Mouse (Mus musculus): ENCODE measurements around the gene Me3. TPM values are rescaled to one million over a fixed set of nuclear protein-coding genes. Genes with fewer than 3 reads are reported as not detected.

Me3 gene
- polyA plus RNA-seq, 1 experiment from 2014 or later = 2.5 TPM

DNA sequence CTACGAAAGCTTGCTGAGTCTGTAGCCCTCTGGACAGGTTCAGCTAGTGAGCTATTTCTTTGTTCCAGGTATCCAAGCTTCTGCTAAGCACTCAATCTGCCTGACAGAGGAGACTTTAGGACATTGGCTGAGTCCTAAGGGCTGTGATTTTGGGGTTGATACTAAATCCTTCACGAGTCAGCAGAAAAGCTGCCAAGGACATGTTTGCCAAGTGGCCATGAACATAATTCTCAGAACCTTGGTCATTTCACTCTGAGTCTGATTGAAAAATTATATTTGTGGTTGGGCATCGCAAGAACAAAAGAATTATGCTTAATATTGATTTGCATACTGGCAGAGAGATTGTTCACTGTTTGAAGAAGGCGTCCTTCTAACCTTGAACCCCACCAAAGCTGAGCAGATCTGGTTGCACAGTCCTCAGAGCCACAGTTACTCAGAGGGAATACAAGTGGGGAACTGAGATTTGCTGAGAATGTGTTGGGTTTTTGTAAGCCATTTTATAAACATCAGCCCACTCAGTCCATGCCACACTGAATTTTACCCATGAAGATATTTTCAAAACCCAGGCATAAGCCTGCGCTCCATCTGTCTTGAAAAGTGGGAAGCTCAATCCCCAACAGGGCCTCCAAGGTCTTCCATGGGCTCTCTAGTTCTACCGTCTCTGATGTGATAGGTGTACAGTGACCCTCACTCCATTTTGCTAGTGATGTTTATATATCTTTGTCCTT, 39.1 kb downstream of the Me3 start:
- no peak overlapping the region for H3K4me2 ChIP-seq
- H3K27ac ChIP-seq = no peak overlapping the region
- H3K9ac ChIP-seq = no peak overlapping the region
- H3K27me3 ChIP-seq (replicated peaks) = no peaks in the 10 kb centered on the region
- H3K36me3 ChIP-seq = no peaks in the 10 kb centered on the region
- no peaks in the 10 kb centered on the region for H3K9me3 ChIP-seq
- no peaks in the 10 kb centered on the region for H3K4me1 ChIP-seq
- H3K4me3 ChIP-seq (replicated peaks) = no peak overlapping the region
- ATAC-seq (ENCODE audit: insufficient read depth, low FRiP score, low read depth) = no peak
- 84% methylated on average over 6 of the region's 6 CpGs for WGBS

DNA sequence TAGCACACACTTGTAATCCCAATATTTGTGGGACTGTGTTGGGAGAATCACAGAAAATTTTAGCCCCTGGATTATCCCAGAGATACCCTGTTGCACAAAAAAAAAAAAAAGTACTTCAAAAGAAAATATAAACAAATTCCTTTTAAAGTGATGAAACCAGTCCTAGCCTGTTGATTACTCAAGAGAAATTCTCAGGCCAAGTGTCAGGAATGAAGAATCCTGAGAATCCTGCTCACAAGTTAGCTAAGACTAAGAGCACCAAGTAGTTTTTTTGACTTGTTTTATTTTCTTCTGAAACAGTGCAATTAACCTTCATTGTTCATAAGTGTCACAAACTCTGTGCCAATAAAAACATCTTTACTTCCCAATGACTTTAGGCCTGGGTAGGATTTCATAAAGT, 44.0 kb downstream of the Me3 start:
- H3K27me3 ChIP-seq (replicated peaks) = no peaks in the 10 kb centered on the region
- H3K36me3 ChIP-seq = no peaks in the 10 kb centered on the region
- H3K27ac ChIP-seq = no peak overlapping the region
- no peak for ATAC-seq (ENCODE audit: insufficient read depth, low FRiP score, low read depth)
- H3K9ac ChIP-seq = no peak overlapping the region
- H3K4me3 ChIP-seq (replicated peaks) = no peak overlapping the region
- no peaks in the 10 kb centered on the region for H3K4me1 ChIP-seq
- H3K4me2 ChIP-seq = no peak overlapping the region
- H3K9me3 ChIP-seq = no peaks in the 10 kb centered on the region

DNA sequence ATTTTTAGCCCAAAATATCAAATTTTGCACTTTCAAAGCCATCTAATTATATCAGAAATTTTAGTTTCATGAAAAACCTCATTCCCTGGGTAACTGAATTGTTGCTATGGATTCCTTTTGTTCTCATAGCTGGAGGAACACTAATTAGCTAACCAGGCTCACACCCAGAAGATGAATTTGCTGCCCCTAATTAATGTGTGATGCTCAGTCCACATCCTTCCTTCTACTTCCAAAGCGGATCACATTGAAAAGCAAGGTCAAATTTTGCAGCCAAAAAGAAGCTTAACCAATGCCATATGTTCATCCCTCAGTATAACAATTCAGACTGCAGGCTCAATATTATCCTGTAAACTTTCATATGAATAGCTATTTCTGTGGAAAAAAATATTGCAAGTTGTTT, 45.7 kb downstream of the Me3 start:
- Histone ChIP-seq H3K4me2 (no peak overlapping the region), H3K36me3 (no peaks in the 10 kb centered on the region), H3K9me3 (no peaks in the 10 kb centered on the region), H3K4me3 (replicated peaks) (no peak overlapping the region), H3K27ac (no peak overlapping the region), H3K9ac (no peak overlapping the region), H3K27me3 (replicated peaks) (no peaks in the 10 kb centered on the region), H3K4me1 (no peaks in the 10 kb centered on the region)
- ATAC-seq (ENCODE audit: insufficient read depth, low FRiP score, low read depth) = no peak
- 64% methylated on average over 1 of the region's 1 CpGs for WGBS

DNA sequence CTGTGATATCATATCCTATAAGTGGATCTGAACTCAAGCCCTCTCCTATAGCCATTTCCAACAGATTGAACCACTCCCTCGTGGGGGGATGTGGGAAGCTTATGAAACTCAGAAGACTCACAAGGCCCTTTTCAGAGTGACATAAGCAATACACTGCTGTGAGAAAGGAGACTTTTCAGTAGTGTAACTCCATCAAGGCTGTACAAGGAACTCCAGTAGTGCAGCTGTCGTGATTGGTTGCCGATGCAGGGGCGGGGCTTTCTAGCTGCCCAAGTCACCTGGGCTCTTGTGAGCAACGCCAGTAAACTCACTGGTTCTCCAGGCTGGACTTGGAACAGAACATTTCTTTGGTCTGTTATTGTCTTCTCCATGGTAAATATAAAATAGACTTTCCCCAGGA, 46.5 kb downstream of the Me3 start:
- Histone ChIP-seq H3K9me3 (no peaks in the 10 kb centered on the region), H3K36me3 (no peaks in the 10 kb centered on the region), H3K27ac (no peak overlapping the region), H3K27me3 (replicated peaks) (no peaks in the 10 kb centered on the region), H3K4me3 (replicated peaks) (no peak overlapping the region), H3K4me2 (no peak overlapping the region), H3K9ac (no peak overlapping the region), H3K4me1 (no peaks in the 10 kb centered on the region)
- ATAC-seq (ENCODE audit: insufficient read depth, low FRiP score, low read depth) = no peak
- 88% methylated on average over 5 of the region's 5 CpGs for WGBS

DNA sequence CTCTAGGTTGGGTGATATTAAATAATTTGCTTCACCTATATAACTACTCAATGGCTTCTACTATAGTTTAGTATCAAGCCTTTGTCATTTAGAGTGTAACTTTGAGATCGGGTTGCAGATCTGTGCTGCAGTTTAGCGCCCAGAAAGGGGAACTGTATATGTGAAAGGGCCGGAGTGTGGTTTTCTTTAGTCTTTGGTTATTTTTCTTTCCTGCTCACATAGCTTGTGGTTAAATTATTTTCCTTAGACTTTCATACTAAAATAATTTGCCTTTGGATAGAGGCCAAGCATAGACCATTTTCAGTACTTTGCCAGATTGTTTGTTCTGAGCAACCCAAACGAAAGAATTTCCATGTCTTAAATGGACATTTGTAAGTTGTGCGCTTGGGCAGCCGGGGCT, 46.9 kb downstream of the Me3 start:
- Histone ChIP-seq H3K4me2 (no peak overlapping the region), H3K27me3 (replicated peaks) (no peaks in the 10 kb centered on the region), H3K4me3 (replicated peaks) (no peak overlapping the region), H3K36me3 (no peaks in the 10 kb centered on the region), H3K27ac (no peak overlapping the region), H3K9me3 (no peaks in the 10 kb centered on the region), H3K9ac (no peak overlapping the region), H3K4me1 (no peaks in the 10 kb centered on the region)
- no peak for ATAC-seq (ENCODE audit: insufficient read depth, low FRiP score, low read depth)
- WGBS = 64% methylated on average over 6 of the region's 6 CpGs

DNA sequence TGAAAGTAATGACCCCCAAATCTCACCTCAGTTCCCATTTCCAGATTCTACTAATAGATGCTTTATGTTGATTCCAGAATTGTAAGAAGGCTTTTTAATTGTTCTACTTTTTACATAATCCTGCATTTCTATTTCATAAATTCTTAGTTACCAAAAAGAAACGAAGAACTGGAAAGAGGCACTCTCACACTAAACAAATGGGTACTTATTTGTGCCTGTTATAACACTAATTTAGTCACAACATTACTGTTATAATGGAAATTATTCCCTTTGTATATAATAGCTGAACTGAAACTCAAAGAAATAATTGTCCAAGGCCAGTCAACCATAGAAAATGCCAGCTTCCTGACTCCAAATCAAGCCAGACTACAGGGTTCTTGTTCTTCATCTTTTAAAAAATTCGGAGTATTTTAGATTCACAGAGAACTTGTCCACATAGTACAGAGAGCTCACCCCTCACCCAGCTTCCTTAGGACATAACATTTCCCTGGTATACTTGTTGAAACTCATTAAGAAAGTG, 47.5 kb downstream of the Me3 start:
- Histone ChIP-seq H3K9ac (no peak overlapping the region), H3K4me1 (no peaks in the 10 kb centered on the region), H3K36me3 (no peaks in the 10 kb centered on the region), H3K4me2 (no peak overlapping the region), H3K4me3 (replicated peaks) (no peak overlapping the region), H3K27ac (no peak overlapping the region), H3K9me3 (no peaks in the 10 kb centered on the region), H3K27me3 (replicated peaks) (no peaks in the 10 kb centered on the region)
- WGBS = 81% methylated on average over 2 of the region's 2 CpGs
- no peak for ATAC-seq (ENCODE audit: insufficient read depth, low FRiP score, low read depth)

- Histone ChIP-seq H3K4me3 (replicated peaks) (no peak overlapping the region), H3K36me3 (no peaks in the 10 kb centered on the region), H3K4me2 (no peak overlapping the region), H3K27me3 (replicated peaks) (no peaks in the 10 kb centered on the region), H3K9ac (no peak overlapping the region), H3K9me3 (no peaks in the 10 kb centered on the region), H3K4me1 (no peaks in the 10 kb centered on the region), H3K27ac (no peak overlapping the region)
- WGBS = 79% methylated on average over 3 of the region's 3 CpGs
- ATAC-seq (ENCODE audit: insufficient read depth, low FRiP score, low read depth) = no peak
Measured at GRCm38 (mm10) chr7:89680891-89681290, 48.7 kb downstream of the Me3 start.

DNA sequence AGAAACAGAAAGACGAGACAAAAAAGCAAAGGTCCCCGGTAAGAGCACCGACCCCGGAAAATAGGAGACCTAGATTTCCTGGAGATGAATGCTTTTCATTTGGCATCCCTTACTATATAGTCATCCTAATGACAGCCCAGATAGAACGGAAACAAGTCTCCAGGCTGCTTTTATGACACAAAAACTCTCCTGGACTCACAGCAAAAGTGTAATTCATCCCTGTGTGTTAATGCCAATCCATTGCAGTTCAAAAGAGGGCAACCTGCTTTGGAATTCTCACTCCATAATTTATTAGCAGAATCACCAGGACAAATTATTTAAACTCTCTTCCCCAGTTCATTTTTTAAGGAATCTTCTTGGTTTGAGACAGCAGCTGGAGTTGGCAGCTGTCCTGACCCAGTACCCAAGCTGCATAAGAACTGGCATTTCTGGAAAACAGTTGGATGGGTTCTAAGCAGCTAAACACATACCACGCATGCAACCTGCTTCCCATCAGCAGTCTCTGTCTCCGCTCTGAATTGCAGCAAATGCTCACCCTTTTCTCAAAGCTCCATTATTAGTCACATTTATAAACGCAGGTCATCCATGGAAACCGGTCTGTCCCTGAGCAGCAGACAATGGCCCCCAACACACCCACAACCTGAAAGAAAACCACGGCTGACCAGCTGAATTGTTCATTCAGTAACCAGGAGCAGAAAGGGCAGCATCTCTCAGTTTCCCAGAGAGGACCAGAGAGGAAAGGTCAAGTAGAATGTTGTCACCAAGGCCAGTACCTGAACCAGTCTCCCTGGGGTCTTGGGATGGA, 49.7 kb downstream of the Me3 start:
- no peaks in the 10 kb centered on the region for H3K36me3 ChIP-seq
- H3K4me1 ChIP-seq = no peaks in the 10 kb centered on the region
- ATAC-seq (ENCODE audit: insufficient read depth, low FRiP score, low read depth) = no peak
- no peak overlapping the region for H3K4me3 ChIP-seq (replicated peaks)
- H3K9ac ChIP-seq = no peak overlapping the region
- no peaks in the 10 kb centered on the region for H3K9me3 ChIP-seq
- H3K27me3 ChIP-seq (replicated peaks) = no peaks in the 10 kb centered on the region
- H3K4me2 ChIP-seq = no peak overlapping the region
- no peak overlapping the region for H3K27ac ChIP-seq
- 79% methylated on average over 10 of the region's 10 CpGs for WGBS

DNA sequence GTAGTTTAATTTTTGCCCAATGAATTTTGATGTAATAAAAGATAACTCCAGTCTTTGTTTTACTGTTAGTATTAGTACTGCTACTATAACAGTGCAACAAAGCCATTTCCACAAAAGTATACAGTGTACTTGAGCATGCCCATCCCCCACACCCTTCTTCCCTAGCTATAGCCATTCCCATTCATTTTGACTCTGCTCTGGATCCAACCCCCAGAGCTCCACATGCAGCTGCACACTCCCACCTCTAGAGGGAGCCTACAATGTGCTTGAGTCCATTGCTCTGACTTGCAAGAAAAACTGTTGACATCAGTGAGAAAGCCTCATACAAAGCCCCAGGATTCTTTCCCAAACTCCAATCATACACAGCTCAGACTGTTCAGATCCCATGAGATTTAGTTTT, 66.0 kb downstream of the Me3 start:
- ATAC-seq (ENCODE audit: insufficient read depth, low FRiP score, low read depth) = no peak
- no peaks in the 10 kb centered on the region for H3K9me3 ChIP-seq

DNA sequence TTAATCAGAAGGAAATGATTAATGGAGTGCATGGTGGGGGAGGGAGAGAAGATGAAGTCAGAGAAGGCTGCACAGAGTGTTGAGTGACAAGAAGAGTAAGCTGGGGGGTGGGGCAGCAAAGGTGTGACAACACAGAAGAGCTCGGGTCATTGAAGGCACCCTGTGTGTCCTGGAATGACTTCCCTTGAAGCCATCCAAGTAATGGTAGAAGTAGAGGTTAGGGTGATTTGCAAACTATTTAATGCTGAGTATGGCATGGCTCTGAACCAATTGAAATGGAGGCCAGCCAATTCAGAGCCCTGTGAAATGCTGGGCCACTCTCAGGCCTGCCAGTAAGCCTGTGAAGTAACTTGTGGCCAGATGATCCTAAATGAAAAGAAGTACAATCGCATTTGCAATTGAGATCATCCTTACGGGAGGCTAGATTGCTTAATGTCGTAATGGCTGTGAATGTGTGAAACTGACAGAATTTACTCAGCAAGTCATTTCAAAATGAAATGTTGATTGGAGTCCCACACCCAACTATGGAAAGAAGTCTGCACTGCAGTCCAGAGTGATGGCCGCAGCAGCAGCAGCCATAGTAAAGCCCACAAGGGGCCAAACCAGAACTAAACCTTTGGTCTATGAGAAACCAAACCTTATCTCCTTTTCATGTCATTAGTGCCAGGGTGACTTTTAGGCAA, 67.6 kb downstream of the Me3 start:
- WGBS = 71% methylated on average over 5 of the region's 5 CpGs
- Histone ChIP-seq H3K9ac (no peak overlapping the region), H3K36me3 (no peaks in the 10 kb centered on the region), H3K27me3 (replicated peaks) (no peaks in the 10 kb centered on the region), H3K4me2 (no peak overlapping the region), H3K27ac (no peak overlapping the region), H3K4me3 (replicated peaks) (no peak overlapping the region), H3K4me1 (no peaks in the 10 kb centered on the region), H3K9me3 (no peaks in the 10 kb centered on the region)
- ATAC-seq (ENCODE audit: insufficient read depth, low FRiP score, low read depth) = no peak

More for the DNA sequence above, 66.0 kb downstream of the Me3 start:
- no peak overlapping the region for H3K9ac ChIP-seq
- H3K4me3 ChIP-seq (replicated peaks) = no peak overlapping the region
- H3K27ac ChIP-seq = no peak overlapping the region
- H3K4me1 ChIP-seq = no peaks in the 10 kb centered on the region
- no peak overlapping the region for H3K4me2 ChIP-seq
- H3K36me3 ChIP-seq = no peaks in the 10 kb centered on the region
- H3K27me3 ChIP-seq (replicated peaks) = no peaks in the 10 kb centered on the region

GRCm38 (mm10) chr7:89700511-89700910, 68.3 kb downstream of the Me3 start:
- Histone ChIP-seq H3K27ac (no peak overlapping the region), H3K9ac (no peak overlapping the region), H3K9me3 (no peaks in the 10 kb centered on the region), H3K4me2 (no peak overlapping the region), H3K4me1 (no peaks in the 10 kb centered on the region), H3K36me3 (no peaks in the 10 kb centered on the region), H3K4me3 (replicated peaks) (no peak overlapping the region), H3K27me3 (replicated peaks) (no peaks in the 10 kb centered on the region)
- 32% methylated on average over 1 of the region's 1 CpGs for WGBS
- ATAC-seq (ENCODE audit: insufficient read depth, low FRiP score, low read depth) = no peak

DNA sequence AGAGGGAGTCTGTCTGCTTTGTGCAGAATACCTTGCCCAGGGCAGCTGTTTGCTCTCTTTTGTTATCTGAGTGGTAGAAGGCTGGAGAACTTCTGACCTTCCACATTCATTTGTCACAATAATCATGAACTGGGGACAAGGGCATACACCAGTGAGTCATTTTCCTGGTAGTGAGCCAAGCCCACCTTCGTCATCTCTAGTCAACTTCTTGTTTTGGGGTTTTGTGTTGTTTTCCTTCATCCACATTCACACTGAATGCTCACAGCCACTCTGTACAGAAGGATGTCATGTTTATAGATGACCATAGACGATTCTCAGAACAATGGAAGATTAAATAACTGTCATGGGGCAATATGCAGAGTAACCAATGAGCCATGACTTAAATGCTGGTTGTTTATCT, 78.6 kb downstream of the Me3 start:
- Histone ChIP-seq H3K4me2 (no peak overlapping the region), H3K4me1 (no peaks in the 10 kb centered on the region), H3K9me3 (no peaks in the 10 kb centered on the region), H3K27ac (no peak overlapping the region), H3K36me3 (no peaks in the 10 kb centered on the region), H3K27me3 (replicated peaks) (no peaks in the 10 kb centered on the region), H3K9ac (no peak overlapping the region), H3K4me3 (replicated peaks) (no peak overlapping the region)
- 36% methylated on average over 2 of the region's 2 CpGs for WGBS
- ATAC-seq (ENCODE audit: insufficient read depth, low FRiP score, low read depth) = no peak

All from stomach, embryonic 15.5 days (tissue).